Mouse (Mus musculus) layer of hippocampus, postnatal 36 days (tissue): ENCODE measurements around the gene Phf21b. TPM values are rescaled to one million over a fixed set of nuclear protein-coding genes. Genes with fewer than 3 reads are reported as not detected.
"Not testable (repeated sequence)": the region's sequence is repeated elsewhere in the genome, so short reads cannot be mapped to it uniquely, and the experiment has no call there.

Experiments used
- DNase-seq, 2 experiments: peaks; one replicate each; pipeline ENCODE4 v3.0.0; 2022
- total RNA-seq, 2 experiments: library from RNA; stranded (reverse); gene quantifications; 2 replicates each; pipeline ENCODE4 v1.2.3; 2021

The Phf21b gene
- total RNA-seq, 2 experiments from 2014 or later, result 11.3 TPM

DNA sequence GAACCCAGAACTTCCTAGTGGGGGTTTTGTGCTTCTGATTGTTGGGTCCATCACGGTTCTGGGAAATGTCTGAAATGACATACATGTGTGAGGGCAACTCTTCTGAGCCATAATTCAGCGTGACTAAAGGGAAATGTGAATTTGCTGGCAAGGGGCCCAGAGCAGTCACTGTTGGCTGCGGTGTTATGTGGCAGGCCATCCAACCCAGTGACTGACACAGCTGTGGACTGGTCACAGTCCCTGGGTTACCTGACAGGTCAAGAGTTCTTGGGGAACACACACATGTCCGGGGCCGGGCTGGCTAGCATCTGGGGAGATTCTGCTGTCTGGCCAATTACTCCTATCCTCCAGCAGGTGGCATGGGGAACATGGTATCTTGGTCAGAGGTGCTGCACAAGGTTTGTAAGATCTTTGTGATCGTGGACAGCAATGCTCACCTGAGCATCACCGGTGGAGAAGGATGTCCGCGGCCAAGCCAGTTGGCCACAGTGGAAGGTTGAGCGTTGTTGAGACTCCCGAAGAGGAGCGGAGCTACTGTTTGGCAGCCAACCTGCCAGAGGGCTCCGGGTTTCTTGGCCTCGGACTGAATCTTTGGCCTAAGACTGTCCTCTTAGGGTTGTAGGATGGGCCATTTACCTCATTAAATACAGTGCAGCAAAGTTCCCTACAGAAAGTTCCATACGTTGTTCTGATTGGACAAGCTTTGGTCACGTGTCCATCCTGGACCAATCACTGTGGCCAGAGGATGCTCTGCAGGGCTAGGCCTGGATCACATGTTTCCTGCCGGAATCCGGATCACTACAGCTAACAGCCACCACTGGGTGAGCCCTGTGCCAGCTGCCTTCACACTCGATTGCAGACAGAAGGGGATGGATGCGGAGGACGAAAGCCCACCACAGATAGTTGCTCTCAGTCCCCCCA, 83.4 kb downstream of the Phf21b start:
- DNase-seq, result no peak

DNA sequence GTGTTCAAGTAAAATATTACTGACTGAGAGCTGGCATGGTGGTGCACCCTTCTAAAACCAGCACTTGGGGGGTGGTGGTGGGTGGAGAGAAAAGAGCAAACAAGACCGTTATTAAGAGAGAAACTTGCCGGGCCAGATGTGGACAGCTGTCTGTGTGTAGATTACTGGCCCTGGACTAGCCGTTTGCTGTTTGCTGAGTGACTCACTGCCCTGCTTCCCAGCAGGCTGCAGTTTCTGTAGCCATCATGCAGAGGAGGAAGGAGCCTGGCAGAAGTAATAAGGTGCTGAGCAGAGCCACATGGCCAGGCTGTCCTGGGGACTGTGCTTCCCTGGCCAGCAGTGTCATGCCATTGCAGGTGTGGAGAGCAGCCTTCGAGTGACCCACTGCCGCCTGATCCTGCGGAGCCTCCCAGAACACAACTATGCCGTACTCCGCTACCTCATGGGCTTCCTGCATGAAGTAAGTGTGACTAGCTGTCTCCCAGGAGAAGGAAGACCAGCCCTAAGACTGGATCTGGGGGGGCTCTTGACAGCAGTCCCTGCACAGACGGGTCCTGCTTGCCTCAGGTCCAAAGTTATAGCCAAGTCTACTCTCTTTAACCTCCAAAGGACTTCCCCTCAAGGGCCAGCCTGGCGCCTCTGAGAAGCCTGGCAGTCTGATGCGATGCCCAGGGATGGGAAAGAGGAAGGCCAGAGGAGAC, 86.1 kb downstream of the Phf21b start:
- DNase-seq, result no peak

DNA sequence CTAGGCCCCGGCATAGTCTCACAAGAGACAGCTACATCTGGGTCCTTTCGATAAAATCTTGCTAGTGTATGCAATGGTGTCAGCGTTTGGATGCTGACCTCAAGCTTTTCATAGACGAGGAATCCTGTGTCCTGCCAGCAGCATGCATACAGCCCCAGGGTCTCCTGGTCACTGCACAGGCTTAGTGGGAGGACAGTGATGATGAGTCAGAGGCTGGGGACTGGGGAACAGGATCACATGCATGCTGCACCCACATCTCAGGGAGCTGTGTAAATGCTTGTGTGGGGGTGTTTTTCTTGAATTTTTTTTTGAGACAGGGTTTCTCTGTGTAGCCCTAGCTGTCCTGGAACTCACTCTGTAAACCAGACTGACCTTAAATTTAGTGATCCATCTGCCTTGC, 87.3 kb downstream of the Phf21b start:
- not testable (repeated sequence) for DNase-seq

DNA sequence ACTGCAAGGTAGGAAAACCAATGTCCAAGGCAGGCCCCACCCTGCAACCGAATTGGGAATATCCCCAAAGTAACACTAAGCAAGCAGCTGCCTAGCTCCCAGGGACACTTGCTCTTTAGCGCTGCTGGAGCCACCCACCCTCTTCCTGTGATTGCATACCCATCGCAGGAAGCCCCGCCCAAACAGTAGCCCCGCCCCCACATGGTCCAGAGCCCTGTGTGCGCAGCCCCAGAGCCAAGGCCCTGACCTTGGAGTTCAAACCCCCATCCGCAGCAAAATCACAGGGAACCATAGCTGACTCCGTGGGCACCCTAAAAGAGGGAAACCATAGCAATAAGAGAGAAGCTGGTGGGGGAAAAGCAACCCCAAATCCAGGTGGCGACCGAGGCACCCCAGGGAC, 89.2 kb downstream of the Phf21b start:
- no peak for DNase-seq

DNA sequence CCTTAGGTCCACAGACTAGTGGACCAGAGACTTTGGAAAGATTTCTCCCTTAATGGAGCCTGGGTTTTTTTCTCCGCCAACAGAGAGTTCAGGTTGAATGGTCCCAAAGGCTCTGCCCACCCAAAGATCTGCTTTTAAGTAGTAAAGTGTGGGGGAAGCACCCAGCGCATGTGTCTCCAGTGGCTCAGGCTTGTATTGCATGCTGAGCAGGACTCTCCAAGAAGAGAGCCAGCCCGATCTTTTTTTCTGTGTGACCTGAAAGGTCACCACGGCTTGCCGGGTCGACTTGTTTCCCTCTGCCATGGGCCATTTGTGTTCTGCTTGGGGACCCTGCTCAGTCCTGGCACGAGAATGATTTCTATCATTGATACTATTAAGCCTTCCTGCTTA, 92.4 kb downstream of the Phf21b start:
- no peak for DNase-seq

DNA sequence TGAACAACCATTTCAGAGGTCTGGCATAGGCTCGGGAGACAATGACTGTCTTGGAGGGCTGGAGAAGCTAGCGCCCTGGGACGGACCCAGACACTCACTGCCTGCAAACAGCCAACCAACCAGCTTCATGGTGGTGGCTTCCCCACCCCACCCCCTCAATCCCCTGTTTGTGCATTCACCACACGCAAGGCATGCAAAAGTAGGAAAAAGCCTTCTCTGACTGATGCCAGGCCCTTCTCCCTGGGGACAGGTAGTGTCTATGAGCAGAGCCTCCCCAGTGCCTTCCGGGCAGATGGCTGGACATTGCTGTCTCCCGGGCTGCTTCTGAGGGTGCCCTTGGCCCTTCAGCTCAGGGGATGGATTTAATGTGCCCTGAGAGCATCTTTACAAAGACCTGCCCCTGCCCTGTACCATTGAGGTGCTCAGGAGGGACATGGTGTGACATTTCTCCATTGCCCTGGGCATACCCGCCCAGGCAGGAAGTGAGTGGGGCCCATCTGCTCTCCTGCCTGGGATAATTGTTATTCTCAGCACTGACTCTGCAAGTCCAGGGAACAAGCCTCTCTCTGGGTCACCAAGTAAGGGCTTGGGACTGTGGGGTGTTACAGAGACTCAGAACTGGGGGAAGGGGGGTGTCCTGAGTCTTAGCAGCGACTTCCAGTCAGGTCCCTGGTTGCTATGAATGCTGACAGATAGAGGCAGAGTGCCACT, 93.0 kb downstream of the Phf21b start:
- no peak for DNase-seq

DNA sequence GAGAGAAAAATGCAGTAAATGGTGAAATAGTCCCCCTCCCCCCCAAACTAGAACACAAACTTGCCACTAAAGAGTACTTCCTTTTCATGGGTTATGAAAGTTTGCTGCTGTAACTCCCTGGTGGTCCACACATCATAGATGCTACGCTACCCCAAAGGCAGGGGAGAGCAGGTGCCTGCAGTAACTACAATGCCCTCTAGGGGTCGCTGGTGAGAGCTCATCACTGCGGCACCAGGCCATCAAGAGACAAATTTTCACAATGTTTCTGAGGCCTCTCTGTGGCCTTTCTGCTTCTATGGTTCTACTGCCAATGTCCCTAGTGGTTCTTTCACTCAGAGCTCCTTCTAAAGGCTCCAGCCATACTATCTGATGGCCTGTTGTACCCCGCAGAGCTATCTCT, 97.4 kb downstream of the Phf21b start:
- DNase-seq, result peak in 1 of 2 experiments; percentile 24

DNA sequence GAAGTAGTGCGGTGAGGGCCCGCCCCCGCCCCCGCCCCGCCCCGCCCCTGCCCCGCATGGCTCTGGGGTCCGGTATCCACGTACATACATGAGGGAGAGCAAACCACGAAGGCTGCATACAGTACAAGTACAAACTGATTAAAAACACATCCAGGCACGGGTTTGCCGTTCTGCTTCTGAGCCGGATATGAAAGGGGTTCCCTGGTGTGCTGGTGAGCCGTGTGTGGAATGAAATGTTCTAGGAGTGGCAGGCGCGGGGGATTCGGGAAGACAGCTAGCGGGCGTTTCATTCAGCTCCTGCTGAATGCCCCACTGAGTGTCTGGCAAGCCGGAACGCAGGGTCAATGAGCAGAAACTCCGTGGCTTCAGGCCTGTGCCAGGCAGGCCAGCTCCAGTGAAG, 99.4 kb downstream of the Phf21b start:
- peak; percentile 45 to 53 for DNase-seq

DNA sequence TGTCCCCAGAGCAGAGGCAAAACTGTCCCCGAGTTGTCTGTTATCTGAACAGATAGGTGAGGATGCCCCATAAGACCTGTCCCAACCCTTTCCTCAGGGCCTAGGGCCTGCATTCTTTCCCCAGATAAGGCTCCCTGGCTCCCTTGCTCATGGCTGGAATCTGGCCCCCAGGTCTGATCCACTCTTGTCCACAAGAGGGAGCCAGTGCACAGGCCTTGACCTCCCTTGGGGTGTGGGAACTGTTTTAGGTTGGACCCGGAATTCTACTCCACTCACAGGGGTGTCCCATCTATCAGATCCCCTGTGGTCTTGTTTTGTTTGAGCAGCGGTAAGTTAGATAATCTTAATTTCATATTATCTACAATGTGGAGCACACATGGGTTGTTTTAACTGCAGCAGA, 100.9 kb downstream of the Phf21b start:
- DNase-seq, result peak; percentile 71 to 76

DNA sequence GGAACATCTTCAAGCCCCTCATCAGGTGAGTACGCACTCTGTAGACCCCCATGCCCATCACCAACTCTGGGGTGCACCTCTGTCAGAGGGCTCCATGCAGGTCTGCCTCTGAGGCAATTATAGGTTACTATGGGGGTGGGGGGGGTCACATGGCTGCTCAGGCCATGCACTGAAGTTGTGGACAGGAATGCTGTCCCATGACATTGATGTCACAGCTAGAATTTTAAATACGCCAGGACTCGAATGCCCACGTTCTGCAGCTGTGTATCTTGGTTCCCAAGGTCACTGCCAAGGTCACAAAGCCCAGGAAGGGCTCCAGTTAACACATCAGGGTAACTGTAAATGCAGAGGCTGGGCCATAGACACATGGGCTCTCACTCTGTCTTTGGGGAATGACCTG, 110.0 kb downstream of the Phf21b start:
- DNase-seq, result no peak

DNA sequence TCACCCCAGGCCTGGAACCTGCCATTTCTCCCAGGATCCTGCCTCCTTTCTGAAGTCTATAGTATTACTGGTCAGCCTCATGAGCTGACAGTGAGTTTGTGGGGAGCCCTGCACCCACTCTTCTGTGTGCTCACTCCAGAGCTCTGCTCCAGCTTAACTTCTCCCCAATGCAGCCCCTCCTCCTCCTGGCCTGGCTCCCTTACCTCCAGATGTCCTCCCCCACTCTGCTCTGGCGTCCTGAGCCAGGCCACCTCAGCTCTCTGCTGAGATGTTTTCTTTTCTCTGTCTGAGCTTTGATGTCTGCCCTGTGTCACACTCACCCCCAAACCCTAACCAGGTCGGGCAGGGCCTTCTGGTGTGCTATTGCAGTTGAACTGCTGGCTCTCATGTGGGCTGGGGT, 111.5 kb downstream of the Phf21b start:
- DNase-seq, result no peak

DNA sequence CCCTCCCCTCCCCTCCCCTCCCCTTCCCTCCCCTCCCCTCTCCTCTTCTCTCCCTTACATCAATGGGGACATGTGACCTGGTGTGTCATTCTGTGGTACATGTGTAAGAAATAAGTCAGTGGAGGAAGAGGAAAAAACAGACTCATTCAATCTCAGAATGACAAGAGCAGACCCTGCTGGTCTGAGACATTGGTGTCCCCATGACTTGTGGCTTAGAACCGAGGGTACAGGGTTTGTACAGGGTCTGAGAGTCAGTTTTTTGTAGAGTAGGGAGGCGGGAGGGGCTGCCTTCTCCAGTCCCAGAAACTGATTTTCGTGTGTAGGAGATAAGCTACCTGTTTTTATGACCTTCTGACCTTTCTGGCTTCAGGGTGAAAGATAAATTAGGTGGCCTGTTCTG, 112.5 kb downstream of the Phf21b start:
- no peak for DNase-seq

DNA sequence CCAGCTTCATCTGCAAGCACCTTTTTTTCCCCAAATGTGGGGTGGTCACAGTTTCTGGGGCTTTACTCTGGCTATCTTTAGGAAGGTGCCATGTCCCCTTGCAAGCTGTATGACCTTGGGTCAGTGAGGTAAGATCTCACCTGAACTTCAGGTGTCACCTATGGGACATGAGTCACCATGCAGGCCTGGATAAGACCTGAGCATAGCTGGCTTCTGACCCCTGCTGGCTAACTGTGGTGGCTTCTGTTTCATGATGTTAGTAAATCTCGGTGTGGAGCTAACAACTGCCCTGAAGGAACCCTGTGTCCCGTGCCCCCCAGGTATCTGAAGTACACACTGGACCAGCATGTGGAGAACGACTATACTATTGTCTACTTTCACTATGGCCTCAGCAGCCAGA, 114.3 kb downstream of the Phf21b start:
- no peak for DNase-seq

DNA sequence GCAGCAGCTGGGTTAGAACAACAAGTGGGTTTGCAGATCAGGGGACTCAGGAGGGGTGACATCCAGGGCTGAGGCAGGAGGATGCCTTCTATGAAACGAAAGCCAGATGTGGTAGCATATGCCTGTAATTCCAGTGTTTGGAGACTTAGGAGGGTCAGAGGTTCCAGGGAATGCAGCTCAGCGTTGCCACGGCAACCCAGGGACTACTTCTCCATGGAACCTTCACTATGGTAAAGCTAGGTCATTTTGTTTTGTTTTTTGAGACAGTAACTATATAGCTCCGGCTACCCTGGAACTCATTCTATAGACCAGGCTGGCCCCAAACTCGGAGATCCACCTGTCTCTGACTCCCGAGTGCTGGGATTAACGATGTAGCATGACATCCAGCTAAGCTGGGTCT, 117.6 kb downstream of the Phf21b start:
- DNase-seq, result no peak

DNA sequence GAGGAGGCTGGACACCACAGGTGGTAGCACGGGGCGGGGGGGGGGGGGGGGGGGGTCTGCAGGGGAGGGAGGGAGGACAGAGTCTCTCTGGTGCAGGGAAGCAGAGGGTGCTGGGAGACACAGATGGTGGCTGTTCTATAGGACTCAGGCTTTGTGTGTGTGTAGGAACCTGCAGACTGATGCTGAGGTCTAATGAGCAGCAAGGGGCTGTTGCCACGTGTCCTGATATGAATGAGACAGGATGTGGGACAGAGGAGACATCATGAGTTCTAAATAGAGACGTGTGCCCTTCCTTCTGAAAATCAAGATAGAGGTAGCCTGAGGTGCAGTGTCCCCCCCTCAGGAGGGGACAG, 118.9 kb downstream of the Phf21b start:
- no peak for DNase-seq

DNA sequence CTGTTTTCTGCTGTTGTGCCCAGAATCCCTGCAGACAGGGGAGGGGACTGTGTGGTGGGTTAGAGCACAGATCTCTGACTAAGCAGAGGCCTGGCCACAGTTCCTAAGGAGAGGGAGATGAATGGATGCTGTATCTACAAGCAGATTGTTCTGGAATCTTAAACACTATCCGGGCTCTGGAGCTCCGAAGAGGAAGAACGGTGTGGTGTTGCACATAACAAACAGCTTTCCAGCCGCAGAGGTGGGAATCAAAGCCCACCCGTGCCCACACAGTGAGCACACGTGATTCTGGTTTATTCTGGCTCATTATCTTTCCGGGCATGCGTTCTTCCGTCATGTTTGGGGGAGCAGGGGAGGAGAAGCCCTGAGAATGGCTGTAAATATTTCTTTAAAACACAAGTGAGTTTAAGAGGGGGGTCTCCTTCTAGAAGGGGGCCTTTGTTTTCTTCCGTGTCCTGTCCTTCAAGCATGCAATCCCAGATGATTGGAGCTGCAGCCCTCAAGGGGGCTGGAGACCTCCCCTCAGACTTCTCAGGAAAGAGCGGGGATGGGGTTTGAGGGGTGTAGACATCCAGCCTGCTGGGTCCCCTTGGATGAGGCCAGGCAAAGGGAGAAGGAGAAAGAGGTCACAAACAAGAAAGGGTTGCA, 119.4 kb downstream of the Phf21b start:
- DNase-seq, result no peak

Other genes with a start within 250 kb of the Phf21b start
- 10 to 100 TPM; 10.6 to 17.3 TPM for gene Prr5, start 186.4 kb downstream of the Phf21b start, total RNA-seq
- gene Arhgap8, start 136.0 kb downstream of the Phf21b start, total RNA-seq, result under 1 TPM in 1 of 2 experiments, not detected in 1; 0.42 TPM
- gene Gm29666, start 64.0 kb upstream of the Phf21b start, total RNA-seq, result 1 to 10 TPM; 1.2 to 1.4 TPM
- gene Nup50, start 67.4 kb upstream of the Phf21b start, total RNA-seq, result 10 to 100 TPM; 33.5 to 36.5 TPM
- gene 5031439G07Rik, start 132.5 kb upstream of the Phf21b start, total RNA-seq, result 100 to 1,000 TPM in 1 of 2 experiments, 10 to 100 TPM in 1; 93.1 to 105 TPM
- not detected for gene Upk3a, start 161.1 kb upstream of the Phf21b start, total RNA-seq
- gene Fam118a, start 172.9 kb upstream of the Phf21b start, total RNA-seq, result 10 to 100 TPM; 33.9 to 34.8 TPM